Mouse (Mus musculus) heart, embryonic 13.5 days (tissue): ENCODE data around the gene Cd82. TPM values are rescaled to one million over a fixed set of nuclear protein-coding genes. Genes with fewer than 3 reads are reported as not detected.

Experiments used
- ATAC-seq: fragments of 200-750 bp; cut with Nextera tagmentation; 2 replicates; pipeline ENCODE4 v1.8.0; 2017; ENCODE audit warnings: moderate TSS enrichment; ENCODE audit not compliant: insufficient number of reproducible peaks, low FRiP score, low TSS enrichment; ENCODE audit errors: extremely low read depth
- H3K27ac ChIP-seq: fragments of 300-500 bp; sonication (generic); replicated peaks from 2 replicates; pipeline ENCODE4 v1.5.1; 2015; ENCODE audit warnings: moderate library complexity, mild to moderate bottlenecking, inconsistent platforms
- H3K27me3 ChIP-seq: fragments of 300-500 bp; sonication (generic); replicated peaks from 2 replicates; pipeline ENCODE4 v1.6.1; 2015; ENCODE audit warnings: mild to moderate bottlenecking, inconsistent platforms
- H3K36me3 ChIP-seq: fragments of 300-500 bp; sonication (generic); 2 replicates; pipeline ENCODE4 v1.6.1; 2015; ENCODE audit warnings: mild to moderate bottlenecking, inconsistent platforms
- H3K4me1 ChIP-seq: fragments of 300-500 bp; sonication (generic); 2 replicates; pipeline ENCODE4 v1.6.1; 2015; ENCODE audit warnings: inconsistent platforms
- H3K4me2 ChIP-seq: fragments of 300-500 bp; sonication (generic); 2 replicates; pipeline ENCODE4 v1.6.1; 2015; ENCODE audit warnings: inconsistent platforms, mild to moderate bottlenecking, moderate library complexity
- H3K4me3 ChIP-seq: fragments of 300-500 bp; sonication (generic); 2 replicates; pipeline ENCODE4 v1.5.1; 2015; ENCODE audit warnings: moderate library complexity, mild to moderate bottlenecking, inconsistent platforms
- H3K9ac ChIP-seq: fragments of 300-500 bp; sonication (generic); 2 replicates; pipeline ENCODE4 v1.6.1; 2015; ENCODE audit warnings: inconsistent platforms, mild to moderate bottlenecking, moderate library complexity
- H3K9me3 ChIP-seq: fragments of 300-500 bp; sonication (generic); 2 replicates; pipeline ENCODE4 v1.6.1; 2016; ENCODE audit warnings: inconsistent platforms
- WGBS: fragments of 180-500 bp; shearing (Covaris S2); methylation state at CpG from one replicate; pipeline ENCODE4 v1.1.7; 2015; ENCODE audit warnings: mixed read lengths; 5-methylcytosine and 5-hydroxymethylcytosine counted together
- polyA plus RNA-seq: library from polyadenylated mRNA; unstranded; fragments of >200 nt; fragmentation: Nextera tagmentation; extraction: Ambion mirVana; gene quantifications from 2 replicates; pipeline ENCODE4 v1.2.1, GENCODE M21; 2015

Gene Cd82
- polyA plus RNA-seq, 1 experiment from 2014 or later, result 27.2 TPM

DNA sequence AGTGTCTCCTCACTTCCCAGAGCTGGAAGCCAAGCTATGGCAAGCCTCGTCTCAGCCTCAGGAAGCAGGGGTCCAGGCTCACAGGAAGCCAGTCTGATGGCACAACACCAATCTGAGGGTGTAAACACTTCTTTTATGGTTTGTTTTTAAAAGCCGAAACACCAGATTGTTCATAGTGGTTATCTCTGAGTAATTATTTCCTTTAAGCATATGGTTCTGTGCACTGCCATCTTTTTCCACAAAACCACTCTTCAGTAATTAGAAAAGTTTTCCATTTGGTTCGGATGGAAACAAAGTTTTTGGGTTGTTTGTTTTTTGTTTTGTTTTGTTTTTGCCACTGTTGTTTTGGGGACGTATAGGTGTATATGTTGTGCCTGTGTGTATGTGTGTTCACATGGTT, 9.9 kb downstream of the Cd82 start:
- no peak overlapping the region for H3K4me2 ChIP-seq
- no peaks in the 10 kb centered on the region for H3K9me3 ChIP-seq
- H3K27me3 ChIP-seq, result no peaks in the 10 kb centered on the region
- H3K4me3 ChIP-seq, result no peak overlapping the region
- WGBS, result 67% methylated on average over 4 of the region's 4 CpGs
- H3K4me1 ChIP-seq, result peaks cover 42% of the 10 kb centered on the region
- ATAC-seq, result no peak
- H3K36me3 ChIP-seq, result no peaks in the 10 kb centered on the region
- no peak overlapping the region for H3K27ac ChIP-seq
- peak overlapping the region; percentile 37; the same call in 1 of the 2 replicates for H3K9ac ChIP-seq

DNA sequence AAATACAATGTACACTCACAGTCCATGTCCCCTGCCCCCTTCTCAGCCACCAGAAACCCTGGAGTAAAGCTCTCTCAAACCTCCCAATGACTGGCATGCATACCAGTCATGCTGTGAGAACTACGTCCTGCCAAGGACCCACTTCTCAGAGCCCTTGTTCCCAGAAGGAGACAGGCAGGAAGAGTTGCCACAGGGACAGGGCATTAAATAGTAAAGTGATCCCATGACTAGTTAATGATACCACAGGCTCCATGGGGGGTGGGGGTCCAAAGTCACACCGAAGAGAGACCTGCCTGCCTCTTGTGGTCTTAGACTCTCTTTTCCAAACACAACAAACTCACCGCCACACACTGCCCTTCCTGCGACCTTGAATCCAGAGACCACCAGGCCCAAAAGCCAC, 10.4 kb downstream of the Cd82 start:
- Histone ChIP-seq H3K9me3 (no peaks in the 10 kb centered on the region), H3K27me3 (peaks cover 1% of the 10 kb centered on the region; the same call in 1 of the 2 replicates), H3K9ac (peak overlapping the region; percentile 37; the same call in 1 of the 2 replicates), H3K4me1 (peaks cover 38% of the 10 kb centered on the region), H3K27ac (no peak overlapping the region), H3K36me3 (no peaks in the 10 kb centered on the region), H3K4me2 (no peak overlapping the region), H3K4me3 (no peak overlapping the region)
- no peak for ATAC-seq
- WGBS, result 64% methylated on average over 4 of the region's 4 CpGs

DNA sequence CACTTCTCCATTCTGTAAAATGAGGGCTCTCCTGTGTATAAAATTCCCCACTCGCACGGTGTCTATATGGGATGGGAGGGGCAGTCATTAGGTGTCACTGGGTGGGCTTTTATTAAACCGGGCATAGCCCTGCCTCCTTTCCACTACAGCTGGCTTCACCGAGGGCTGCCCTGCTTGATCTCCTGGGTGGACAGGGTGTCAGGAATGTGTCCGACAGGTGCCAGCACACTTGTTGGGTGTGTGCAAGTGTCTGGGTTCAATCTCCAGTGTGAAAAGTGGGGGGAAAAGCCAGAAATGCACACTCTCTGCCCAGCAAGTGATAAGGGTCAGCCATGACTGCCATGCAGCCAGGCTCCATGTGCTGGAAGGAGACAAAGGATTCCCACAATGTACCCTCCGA, 10.9 kb downstream of the Cd82 start:
- H3K9ac ChIP-seq, result no peak overlapping the region
- H3K27ac ChIP-seq, result no peak overlapping the region
- H3K4me1 ChIP-seq, result peaks cover 35% of the 10 kb centered on the region
- H3K4me3 ChIP-seq, result no peak overlapping the region
- H3K9me3 ChIP-seq, result no peaks in the 10 kb centered on the region
- no peaks in the 10 kb centered on the region for H3K36me3 ChIP-seq
- H3K27me3 ChIP-seq, result peaks cover 5% of the 10 kb centered on the region; the same call in 1 of the 2 replicates
- 57% methylated on average over 6 of the region's 6 CpGs for WGBS
- no peak for ATAC-seq
- H3K4me2 ChIP-seq, result no peak overlapping the region

DNA sequence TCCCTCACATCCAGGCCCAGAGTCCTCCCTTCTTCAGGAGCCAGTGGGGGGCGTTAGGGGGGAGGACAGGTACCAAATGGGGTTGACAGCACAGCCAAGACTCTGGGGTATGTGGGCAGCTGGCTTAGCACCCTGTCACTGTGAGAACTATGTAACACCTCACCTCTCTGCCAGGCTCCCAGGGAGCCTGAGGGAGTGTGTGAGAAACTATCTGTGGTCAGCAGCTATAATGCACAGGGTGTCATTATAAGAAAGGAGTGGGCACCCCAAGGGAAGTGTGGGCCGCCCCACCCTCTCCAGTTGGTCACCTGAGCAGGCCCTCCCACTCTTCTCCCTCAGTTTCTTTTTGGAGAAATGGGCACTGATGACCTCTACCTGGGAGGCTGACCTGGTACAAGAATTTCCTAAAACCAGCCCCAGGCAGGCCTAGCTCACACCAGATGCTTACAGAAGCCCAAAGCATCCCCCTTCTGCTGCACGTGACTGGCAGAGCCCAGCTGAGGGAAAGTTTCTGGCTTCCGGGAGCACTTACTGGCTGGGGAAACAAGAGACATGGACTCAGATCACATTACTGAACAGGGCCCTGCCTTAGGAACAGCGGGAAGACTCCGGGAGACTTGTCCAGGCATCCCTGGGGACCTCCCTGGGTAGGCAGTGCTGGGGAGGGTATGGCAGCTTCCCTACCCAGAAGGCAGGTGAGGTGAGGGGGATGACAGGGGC, 11.6 kb downstream of the Cd82 start:
- Histone ChIP-seq H3K36me3 (no peaks in the 10 kb centered on the region), H3K27me3 (peaks cover 5% of the 10 kb centered on the region; the same call in 1 of the 2 replicates), H3K4me2 (no peak overlapping the region), H3K4me3 (no peak overlapping the region), H3K4me1 (peaks cover 37% of the 10 kb centered on the region), H3K9me3 (no peaks in the 10 kb centered on the region), H3K27ac (no peak overlapping the region), H3K9ac (no peak overlapping the region)
- no peak for ATAC-seq
- WGBS, result 48% methylated on average over 6 of the region's 6 CpGs

DNA sequence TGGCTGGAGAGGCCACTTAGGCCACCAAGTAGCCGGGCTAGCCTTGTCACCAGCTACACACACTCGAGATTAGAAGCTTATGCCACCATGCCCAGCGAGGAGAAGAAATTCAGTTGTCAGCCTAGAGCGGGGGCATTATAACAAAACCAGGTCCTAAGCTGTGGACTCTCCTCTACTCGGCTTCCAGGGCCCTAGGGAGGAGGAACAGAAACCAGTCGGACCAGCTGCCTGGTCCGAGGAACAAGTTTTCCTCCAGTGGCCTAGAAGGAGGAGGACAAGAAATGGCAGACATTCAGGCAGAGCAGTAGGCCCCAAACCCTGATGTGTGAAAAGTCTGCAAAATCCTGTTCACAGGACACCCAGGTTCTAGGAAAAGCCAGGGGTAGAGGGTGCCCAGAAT, 12.2 kb downstream of the Cd82 start:
- Histone ChIP-seq H3K4me2 (no peak overlapping the region), H3K27me3 (peaks cover 5% of the 10 kb centered on the region; the same call in 1 of the 2 replicates), H3K36me3 (no peaks in the 10 kb centered on the region), H3K4me1 (peaks cover 37% of the 10 kb centered on the region), H3K9ac (no peak overlapping the region), H3K4me3 (no peak overlapping the region), H3K9me3 (no peaks in the 10 kb centered on the region), H3K27ac (no peak overlapping the region)
- ATAC-seq, result no peak
- 78% methylated on average over 7 of the region's 7 CpGs for WGBS

DNA sequence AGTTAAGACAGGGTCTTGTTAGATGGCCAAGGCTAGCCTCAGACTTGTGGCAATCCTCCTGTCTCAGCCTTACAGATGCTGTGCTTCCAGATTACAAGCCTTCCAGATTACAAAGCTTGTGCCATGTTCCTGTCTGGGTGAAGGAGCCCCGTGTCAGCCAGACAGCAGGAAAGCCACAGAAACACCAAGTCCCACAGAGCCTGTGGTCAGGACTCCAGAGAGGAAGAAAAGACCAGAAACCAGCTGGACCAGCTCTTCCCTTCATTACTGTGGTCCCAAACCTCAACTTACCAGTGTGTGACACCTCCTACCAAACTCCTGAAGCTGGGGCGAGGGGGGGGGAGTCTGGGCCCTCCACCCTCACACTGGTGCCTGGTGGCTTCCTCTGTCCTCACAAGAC, 13.3 kb downstream of the Cd82 start:
- no peak overlapping the region for H3K4me3 ChIP-seq
- ATAC-seq, result no peak
- no peaks in the 10 kb centered on the region for H3K9me3 ChIP-seq
- H3K27ac ChIP-seq, result no peak overlapping the region
- no peaks in the 10 kb centered on the region for H3K36me3 ChIP-seq
- no peak overlapping the region for H3K9ac ChIP-seq
- no peak overlapping the region for H3K4me2 ChIP-seq
- peaks cover 9% of the 10 kb centered on the region; the same call in 1 of the 2 replicates for H3K27me3 ChIP-seq
- H3K4me1 ChIP-seq, result peaks cover 31% of the 10 kb centered on the region
- 68% methylated on average over 2 of the region's 2 CpGs for WGBS

DNA sequence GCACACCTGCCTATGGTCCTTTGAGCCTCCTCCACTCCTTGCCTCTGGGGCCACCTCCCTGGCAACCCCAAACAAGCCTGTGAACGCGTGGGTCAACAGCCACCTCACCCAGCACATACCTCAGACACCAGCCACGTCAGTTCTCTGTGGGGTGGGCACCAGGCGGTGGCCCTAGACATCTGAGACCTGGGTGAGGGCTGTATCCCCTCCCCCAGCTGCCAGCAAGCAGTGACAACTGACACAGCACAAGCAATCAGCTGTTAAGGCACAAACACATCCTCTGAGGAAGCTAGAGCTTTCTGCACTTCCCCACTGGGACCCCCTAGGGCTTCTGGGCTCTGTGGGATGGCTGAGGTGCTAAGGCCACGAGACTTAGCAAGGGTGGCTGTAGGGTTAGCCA, 14.2 kb downstream of the Cd82 start:
- no peak overlapping the region for H3K9ac ChIP-seq
- peaks cover 25% of the 10 kb centered on the region for H3K4me1 ChIP-seq
- H3K9me3 ChIP-seq, result no peaks in the 10 kb centered on the region
- peaks cover 9% of the 10 kb centered on the region; the same call in 1 of the 2 replicates for H3K27me3 ChIP-seq
- H3K27ac ChIP-seq, result no peak overlapping the region
- H3K36me3 ChIP-seq, result no peaks in the 10 kb centered on the region
- no peak overlapping the region for H3K4me2 ChIP-seq
- no peak for ATAC-seq
- WGBS, result 63% methylated on average over 5 of the region's 5 CpGs
- no peak overlapping the region for H3K4me3 ChIP-seq

DNA sequence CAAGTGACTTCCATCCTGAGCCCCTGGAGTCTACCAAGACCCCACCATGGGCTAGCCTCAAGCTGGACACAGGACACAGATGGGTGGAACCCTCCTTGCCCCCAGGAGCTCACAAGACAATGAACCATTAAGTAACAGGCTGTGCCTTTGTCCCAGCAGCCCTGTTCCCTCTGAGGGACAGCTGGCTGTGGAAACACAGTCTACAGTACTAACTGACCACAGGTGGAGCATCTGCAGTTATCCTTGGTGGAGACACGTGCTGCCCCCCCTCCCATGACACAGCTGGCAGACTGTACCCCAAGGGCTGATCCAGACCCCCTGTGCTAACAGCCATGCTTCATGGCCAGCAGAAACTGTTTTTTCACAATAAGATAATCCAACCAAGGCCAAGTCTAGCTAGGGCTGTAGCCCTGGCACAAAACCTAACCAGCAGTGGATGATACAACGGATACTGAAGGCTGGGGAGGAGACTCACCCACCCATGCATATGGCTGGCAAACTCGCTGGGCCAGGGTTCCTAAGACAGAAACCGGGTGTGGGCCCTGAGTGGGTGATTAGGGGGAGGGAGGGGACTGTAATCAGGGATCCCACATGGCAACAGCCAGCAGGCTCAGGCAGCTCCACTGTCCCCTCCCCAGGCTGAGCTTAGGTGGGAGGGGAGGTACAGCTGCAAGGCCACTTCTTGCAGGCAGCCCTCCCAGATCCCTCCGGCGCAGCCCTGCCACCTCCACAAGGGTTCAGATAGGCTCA, 15.3 kb downstream of the Cd82 start:
- Histone ChIP-seq H3K9ac (no peak overlapping the region), H3K9me3 (no peaks in the 10 kb centered on the region), H3K27me3 (peaks cover 9% of the 10 kb centered on the region; the same call in 1 of the 2 replicates), H3K4me1 (peaks cover 21% of the 10 kb centered on the region), H3K4me2 (no peak overlapping the region), H3K36me3 (no peaks in the 10 kb centered on the region), H3K27ac (no peak overlapping the region), H3K4me3 (no peak overlapping the region)
- 73% methylated on average over 6 of the region's 6 CpGs for WGBS
- no peak for ATAC-seq

DNA sequence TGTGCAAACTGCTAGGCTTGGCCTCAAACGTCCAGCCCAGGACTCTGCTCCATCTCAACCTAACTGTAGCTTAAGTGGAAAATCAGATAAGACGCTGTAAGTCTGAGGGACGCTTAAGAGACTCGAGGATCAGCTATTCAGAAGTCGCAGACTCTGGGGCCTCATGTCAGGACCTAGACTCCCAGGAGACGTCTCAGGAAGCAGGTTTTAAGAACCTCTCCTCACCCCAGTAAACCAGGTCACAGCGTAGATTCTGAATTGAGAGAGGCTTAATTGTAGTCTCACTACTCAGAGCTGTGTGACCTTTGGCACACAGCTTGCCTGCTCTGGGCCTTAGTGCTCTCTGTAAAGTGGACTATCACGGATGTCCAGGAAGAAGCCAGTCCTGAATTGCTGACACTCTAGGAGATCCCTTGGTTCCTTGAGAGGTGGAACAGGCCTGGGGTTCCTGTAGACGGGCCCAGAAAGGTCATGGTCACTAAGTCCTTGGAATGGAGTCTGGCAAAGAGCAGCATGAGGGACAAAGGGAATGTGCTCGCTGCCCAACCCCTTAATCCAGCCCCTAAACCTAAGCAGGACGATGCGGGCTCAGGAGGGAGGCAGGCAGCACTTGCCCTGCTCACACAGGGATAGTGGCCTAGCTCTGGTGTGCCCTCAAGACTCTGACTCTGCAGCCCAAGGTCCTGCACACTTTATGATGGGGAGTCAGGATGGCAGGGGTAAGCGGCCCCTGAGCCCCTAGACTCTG, 16.2 kb downstream of the Cd82 start:
- Histone ChIP-seq H3K9me3 (no peaks in the 10 kb centered on the region), H3K4me1 (peaks cover 12% of the 10 kb centered on the region), H3K4me3 (no peak overlapping the region), H3K36me3 (no peaks in the 10 kb centered on the region), H3K4me2 (no peak overlapping the region), H3K27ac (no peak overlapping the region), H3K9ac (no peak overlapping the region), H3K27me3 (peaks cover 9% of the 10 kb centered on the region; the same call in 1 of the 2 replicates)
- WGBS, result 48% methylated on average over 13 of the region's 13 CpGs
- ATAC-seq, result no peak

DNA sequence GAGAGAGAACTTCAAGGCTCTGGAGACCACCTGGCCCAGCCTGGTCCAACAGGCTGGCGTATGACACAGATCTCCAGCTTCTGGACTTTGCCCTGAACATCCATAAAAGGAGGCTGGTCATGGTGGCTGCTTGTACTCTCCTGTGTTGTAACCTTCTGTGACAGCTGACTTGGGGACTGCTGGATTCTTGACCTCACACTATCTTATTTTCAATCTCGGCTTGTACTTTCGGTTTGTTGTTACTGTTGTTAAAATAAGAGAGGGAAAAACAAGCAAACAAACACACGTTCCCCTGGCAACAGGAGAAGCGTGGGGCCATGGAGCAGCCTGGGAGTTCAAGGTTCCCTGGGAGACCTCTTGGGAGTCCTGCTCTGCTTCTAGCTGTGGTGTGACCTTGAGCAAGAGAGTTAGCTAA, 17.7 kb downstream of the Cd82 start:
- peaks cover 6% of the 10 kb centered on the region; the same call in 1 of the 2 replicates for H3K4me1 ChIP-seq

DNA sequence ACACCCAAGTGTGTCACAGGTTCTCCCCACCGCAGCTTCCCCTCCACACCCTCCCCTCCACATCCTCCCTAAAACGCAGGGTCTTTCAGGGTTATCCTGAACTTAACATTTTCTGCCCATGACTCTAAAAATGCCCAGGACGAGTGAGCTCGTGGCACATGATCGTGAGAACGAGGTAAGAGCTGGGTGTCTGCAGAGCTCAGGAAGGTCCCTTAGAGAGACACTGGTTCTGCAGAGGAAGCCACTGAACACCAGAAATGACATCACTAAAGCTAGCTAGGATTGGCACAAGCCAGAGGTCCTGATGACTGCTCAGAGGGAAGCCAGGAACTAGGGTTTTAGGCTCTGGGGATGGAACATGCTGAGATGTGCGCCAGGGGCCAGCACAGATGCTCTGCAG, 18.7 kb downstream of the Cd82 start:
- H3K27me3 ChIP-seq, result peaks cover 9% of the 10 kb centered on the region; the same call in 1 of the 2 replicates
- no peak for ATAC-seq
- 71% methylated on average over 7 of the region's 7 CpGs for WGBS

More for the DNA sequence above, 17.7 kb downstream of the Cd82 start:
- Histone ChIP-seq H3K27ac (no peak overlapping the region), H3K27me3 (peaks cover 9% of the 10 kb centered on the region; the same call in 1 of the 2 replicates), H3K9ac (no peak overlapping the region), H3K36me3 (no peaks in the 10 kb centered on the region), H3K4me3 (no peak overlapping the region), H3K4me2 (no peak overlapping the region), H3K9me3 (no peaks in the 10 kb centered on the region)
- 73% methylated on average over 5 of the region's 5 CpGs for WGBS
- ATAC-seq, result no peak

More for the DNA sequence above, 18.7 kb downstream of the Cd82 start:
- Histone ChIP-seq H3K9ac (no peak overlapping the region), H3K4me1 (peaks cover 15% of the 10 kb centered on the region), H3K9me3 (no peaks in the 10 kb centered on the region), H3K4me2 (no peak overlapping the region), H3K27ac (no peak overlapping the region), H3K36me3 (no peaks in the 10 kb centered on the region), H3K4me3 (no peak overlapping the region)
